Mouse (Mus musculus): ENCODE data around the gene Mkln1. TPM values are rescaled to one million over a fixed set of nuclear protein-coding genes. Genes with fewer than 3 reads are reported as not detected.

The Mkln1 gene
- polyA plus RNA-seq, 1 experiment from 2014 or later: 136 TPM

DNA sequence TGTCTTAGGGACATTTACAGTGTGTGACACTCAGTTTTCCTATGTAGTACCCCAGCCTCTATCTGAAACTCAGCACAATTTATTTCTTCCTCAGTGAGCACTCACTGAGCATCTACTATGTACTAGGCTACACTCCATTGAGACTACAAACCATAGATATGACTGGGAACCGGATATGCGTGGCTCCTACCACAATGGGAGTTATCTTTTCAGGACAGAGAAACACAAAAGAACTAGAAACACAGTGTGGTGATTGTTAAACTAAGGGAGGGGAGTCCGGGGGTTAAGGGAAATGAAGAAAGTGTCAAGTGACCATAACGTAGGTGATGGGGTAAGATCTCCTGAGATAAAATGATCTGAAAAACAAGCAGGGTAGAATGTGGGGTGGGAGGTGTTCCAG is 2.4 kb upstream of the Mkln1 start:
- ATAC-seq (ENCODE audit: low FRiP score): no peak
- no peak for DNase-seq (ENCODE audit: low spot score)
- H3K4me2 ChIP-seq (replicated peaks): no peak overlapping the region
- 79% methylated on average over 4 of the region's 4 CpGs for WGBS
- H3K36me3 ChIP-seq (replicated peaks; ENCODE audit: control insufficient read depth, insufficient read depth): no peaks in the 10 kb centered on the region
- H3K27me3 ChIP-seq (ENCODE audit: control insufficient read depth, insufficient read depth, low read length): no peaks in the 10 kb centered on the region
- no peaks in the 10 kb centered on the region for H3K9me3 ChIP-seq (ENCODE audit: control insufficient read depth, low read length)
- no peak overlapping the region for H3K9ac ChIP-seq
- H3K4me3 ChIP-seq (replicated peaks; ENCODE audit: low read length): no peak overlapping the region
- no peak overlapping the region for H3K27ac ChIP-seq
- H3K4me1 ChIP-seq (replicated peaks; ENCODE audit: control insufficient read depth, insufficient read depth, low read length): peaks cover 24% of the 10 kb centered on the region

- H3K4me2 ChIP-seq (replicated peaks): no peak overlapping the region
- H3K9ac ChIP-seq: no peak overlapping the region
- ATAC-seq (ENCODE audit: low FRiP score): no peak
- no peak overlapping the region for H3K4me3 ChIP-seq (replicated peaks; ENCODE audit: low read length)
- no peaks in the 10 kb centered on the region for H3K9me3 ChIP-seq (ENCODE audit: control insufficient read depth, low read length)
- no peak overlapping the region for H3K27ac ChIP-seq
- no peak for DNase-seq (ENCODE audit: low spot score)
- no peaks in the 10 kb centered on the region for H3K27me3 ChIP-seq (ENCODE audit: control insufficient read depth, insufficient read depth, low read length)
- H3K4me1 ChIP-seq (replicated peaks; ENCODE audit: control insufficient read depth, insufficient read depth, low read length): peaks cover 34% of the 10 kb centered on the region
- H3K36me3 ChIP-seq (replicated peaks; ENCODE audit: control insufficient read depth, insufficient read depth): no peaks in the 10 kb centered on the region
Measured at GRCm38 (mm10) chr6:31397308-31397707, 1.2 kb upstream of the Mkln1 start.

GRCm38 (mm10) chr6:31397775-31398430 is 632 bp upstream of the Mkln1 start:
- DNase-seq (ENCODE audit: low spot score) (no peak), ATAC-seq (ENCODE audit: low FRiP score) (no peak)
- H3K4me3 ChIP-seq (replicated peaks; ENCODE audit: low read length): peak overlapping the region; percentile 96
- peak overlapping the region; percentile 98 for H3K4me2 ChIP-seq (replicated peaks)
- peak overlapping the region; percentile 95 for H3K27ac ChIP-seq
- no peaks in the 10 kb centered on the region for H3K36me3 ChIP-seq (replicated peaks; ENCODE audit: control insufficient read depth, insufficient read depth)
- H3K4me1 ChIP-seq (replicated peaks; ENCODE audit: control insufficient read depth, insufficient read depth, low read length): peaks cover 36% of the 10 kb centered on the region
- no peaks in the 10 kb centered on the region for H3K27me3 ChIP-seq (ENCODE audit: control insufficient read depth, insufficient read depth, low read length)
- 63% methylated on average over 10 of the region's 10 CpGs for WGBS
- H3K9ac ChIP-seq: peak overlapping the region; percentile 96
- H3K9me3 ChIP-seq (ENCODE audit: control insufficient read depth, low read length): no peaks in the 10 kb centered on the region

GRCm38 (mm10) chr6:31399206-31399549 is 643 bp downstream of the Mkln1 start:
- peak overlapping the region; percentile 96 for H3K4me3 ChIP-seq (replicated peaks; ENCODE audit: low read length)
- 0% methylated on average over 28 of the region's 28 CpGs for WGBS
- no peaks in the 10 kb centered on the region for H3K9me3 ChIP-seq (ENCODE audit: control insufficient read depth, low read length)
- H3K9ac ChIP-seq: peak overlapping the region; percentile 96
- no peaks in the 10 kb centered on the region for H3K36me3 ChIP-seq (replicated peaks; ENCODE audit: control insufficient read depth, insufficient read depth)
- no peaks in the 10 kb centered on the region for H3K27me3 ChIP-seq (ENCODE audit: control insufficient read depth, insufficient read depth, low read length)
- DNase-seq (ENCODE audit: low spot score): no peak
- peaks cover 36% of the 10 kb centered on the region for H3K4me1 ChIP-seq (replicated peaks; ENCODE audit: control insufficient read depth, insufficient read depth, low read length)
- peak overlapping the region; percentile 98 for H3K4me2 ChIP-seq (replicated peaks)
- peak overlapping the region; percentile 95 for H3K27ac ChIP-seq
- ATAC-seq (ENCODE audit: low FRiP score): peak; percentile 53

DNA sequence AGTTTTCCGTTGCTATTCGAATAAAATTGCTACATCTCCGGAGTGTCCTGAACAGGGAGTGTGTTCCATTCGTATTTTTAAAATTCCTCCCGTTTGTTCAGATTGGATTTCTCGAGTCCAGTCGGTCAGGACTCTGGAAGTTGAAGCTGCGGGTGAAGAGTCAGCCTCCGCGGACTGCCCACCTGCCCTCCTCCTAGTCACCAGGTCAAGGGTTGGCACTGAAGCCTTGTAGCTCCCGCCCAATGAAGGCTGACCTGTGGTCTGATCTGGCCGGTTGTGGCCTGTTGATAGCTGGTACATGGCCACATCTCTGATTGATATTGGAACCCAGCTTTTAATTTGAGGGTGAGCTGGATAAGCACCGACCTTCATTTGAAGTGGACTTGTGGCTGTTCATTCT is 1.0 kb downstream of the Mkln1 start:
- Histone ChIP-seq H3K4me2 (replicated peaks) (peak overlapping the region; percentile 98), H3K27me3 (ENCODE audit: control insufficient read depth, insufficient read depth, low read length) (no peaks in the 10 kb centered on the region), H3K4me1 (replicated peaks; ENCODE audit: control insufficient read depth, insufficient read depth, low read length) (peaks cover 36% of the 10 kb centered on the region), H3K27ac (no peak overlapping the region), H3K9ac (peak overlapping the region; percentile 96), H3K36me3 (replicated peaks; ENCODE audit: control insufficient read depth, insufficient read depth) (no peaks in the 10 kb centered on the region), H3K9me3 (ENCODE audit: control insufficient read depth, low read length) (no peaks in the 10 kb centered on the region), H3K4me3 (replicated peaks; ENCODE audit: low read length) (peak overlapping the region; percentile 96)
- WGBS: 2% methylated on average over 13 of the region's 13 CpGs
- DNase-seq (ENCODE audit: low spot score) (no peak), ATAC-seq (ENCODE audit: low FRiP score) (no peak)

- H3K36me3 ChIP-seq (replicated peaks; ENCODE audit: control insufficient read depth, insufficient read depth): no peaks in the 10 kb centered on the region
- WGBS: 82% methylated on average over 1 of the region's 1 CpGs
- no peaks in the 10 kb centered on the region for H3K9me3 ChIP-seq (ENCODE audit: control insufficient read depth, low read length)
- no peak overlapping the region for H3K9ac ChIP-seq
- H3K27me3 ChIP-seq (ENCODE audit: control insufficient read depth, insufficient read depth, low read length): no peaks in the 10 kb centered on the region
- no peak overlapping the region for H3K27ac ChIP-seq
- ATAC-seq (ENCODE audit: low FRiP score) (no peak), DNase-seq (ENCODE audit: low spot score) (no peak)
- no peak overlapping the region for H3K4me2 ChIP-seq (replicated peaks)
- H3K4me1 ChIP-seq (replicated peaks; ENCODE audit: control insufficient read depth, insufficient read depth, low read length): peaks cover 13% of the 10 kb centered on the region
- no peak overlapping the region for H3K4me3 ChIP-seq (replicated peaks; ENCODE audit: low read length)
Measured at GRCm38 (mm10) chr6:31411017-31411416, 12.5 kb downstream of the Mkln1 start.

DNA sequence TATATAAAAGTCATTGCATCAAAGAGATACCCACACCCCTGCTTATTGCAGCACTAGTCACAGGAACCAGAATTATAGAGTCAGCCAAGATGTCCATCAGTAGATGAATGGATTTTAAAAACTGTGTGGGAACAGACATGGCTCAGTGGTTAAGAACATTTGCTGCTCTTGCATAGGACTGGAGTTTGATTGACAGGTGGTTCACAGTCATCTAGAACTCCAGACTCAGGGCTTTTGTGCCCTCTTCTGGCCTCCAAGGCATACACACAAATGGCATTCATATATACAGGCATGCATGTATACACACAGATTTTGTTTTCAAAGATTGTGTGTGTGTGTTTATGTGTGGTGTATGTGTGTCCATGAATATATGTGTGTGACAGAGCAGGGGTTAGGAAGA is 14.0 kb downstream of the Mkln1 start:
- Histone ChIP-seq H3K27ac (no peak overlapping the region), H3K27me3 (ENCODE audit: control insufficient read depth, insufficient read depth, low read length) (no peaks in the 10 kb centered on the region), H3K9me3 (ENCODE audit: control insufficient read depth, low read length) (no peaks in the 10 kb centered on the region), H3K4me1 (replicated peaks; ENCODE audit: control insufficient read depth, insufficient read depth, low read length) (peaks cover 13% of the 10 kb centered on the region), H3K4me3 (replicated peaks; ENCODE audit: low read length) (no peak overlapping the region), H3K9ac (no peak overlapping the region), H3K36me3 (replicated peaks; ENCODE audit: control insufficient read depth, insufficient read depth) (no peaks in the 10 kb centered on the region), H3K4me2 (replicated peaks) (no peak overlapping the region)
- no peak for DNase-seq (ENCODE audit: low spot score)
- no peak for ATAC-seq (ENCODE audit: low FRiP score)

- no peak overlapping the region for H3K9ac ChIP-seq
- H3K36me3 ChIP-seq (replicated peaks; ENCODE audit: control insufficient read depth, insufficient read depth): no peaks in the 10 kb centered on the region
- H3K4me1 ChIP-seq (replicated peaks; ENCODE audit: control insufficient read depth, insufficient read depth, low read length): peaks cover 13% of the 10 kb centered on the region
- DNase-seq (ENCODE audit: low spot score): no peak
- H3K27me3 ChIP-seq (ENCODE audit: control insufficient read depth, insufficient read depth, low read length): no peaks in the 10 kb centered on the region
- H3K4me2 ChIP-seq (replicated peaks): no peak overlapping the region
- no peaks in the 10 kb centered on the region for H3K9me3 ChIP-seq (ENCODE audit: control insufficient read depth, low read length)
- no peak overlapping the region for H3K27ac ChIP-seq
- H3K4me3 ChIP-seq (replicated peaks; ENCODE audit: low read length): no peak overlapping the region
- ATAC-seq (ENCODE audit: low FRiP score): no peak
Measured at GRCm38 (mm10) chr6:31413556-31413955, 15.0 kb downstream of the Mkln1 start.

- peaks cover 13% of the 10 kb centered on the region for H3K4me1 ChIP-seq (replicated peaks; ENCODE audit: control insufficient read depth, insufficient read depth, low read length)
- H3K27ac ChIP-seq: no peak overlapping the region
- no peak overlapping the region for H3K4me2 ChIP-seq (replicated peaks)
- H3K4me3 ChIP-seq (replicated peaks; ENCODE audit: low read length): no peak overlapping the region
- ATAC-seq (ENCODE audit: low FRiP score): no peak
- no peak overlapping the region for H3K9ac ChIP-seq
- no peaks in the 10 kb centered on the region for H3K36me3 ChIP-seq (replicated peaks; ENCODE audit: control insufficient read depth, insufficient read depth)
- DNase-seq (ENCODE audit: low spot score): no peak
- WGBS: 29% methylated on average over 1 of the region's 1 CpGs
- H3K9me3 ChIP-seq (ENCODE audit: control insufficient read depth, low read length): no peaks in the 10 kb centered on the region
- no peaks in the 10 kb centered on the region for H3K27me3 ChIP-seq (ENCODE audit: control insufficient read depth, insufficient read depth, low read length)
Measured at GRCm38 (mm10) chr6:31414303-31414702, 15.8 kb downstream of the Mkln1 start.

GRCm38 (mm10) chr6:31425428-31425827 is 26.9 kb downstream of the Mkln1 start:
- H3K4me2 ChIP-seq (replicated peaks): no peak overlapping the region
- 0 out of 2 replicates have a peak, but pooled peaks cover 4% of the 10 kb centered on the region for H3K4me1 ChIP-seq (replicated peaks; ENCODE audit: control insufficient read depth, insufficient read depth, low read length)
- no peak overlapping the region for H3K9ac ChIP-seq
- H3K9me3 ChIP-seq (ENCODE audit: control insufficient read depth, low read length): no peaks in the 10 kb centered on the region
- peaks cover 19% of the 10 kb centered on the region for H3K36me3 ChIP-seq (replicated peaks; ENCODE audit: control insufficient read depth, insufficient read depth)
- no peak overlapping the region for H3K4me3 ChIP-seq (replicated peaks; ENCODE audit: low read length)
- DNase-seq (ENCODE audit: low spot score) (no peak), ATAC-seq (ENCODE audit: low FRiP score) (no peak)
- WGBS: 88% methylated on average over 3 of the region's 3 CpGs
- no peaks in the 10 kb centered on the region for H3K27me3 ChIP-seq (ENCODE audit: control insufficient read depth, insufficient read depth, low read length)
- H3K27ac ChIP-seq: no peak overlapping the region

All from hindbrain, embryonic 14.5 days (tissue).